Mouse (Mus musculus): ENCODE results near the gene Cyld. TPM values are rescaled to one million over a fixed set of nuclear protein-coding genes. Genes with fewer than 3 reads are reported as not detected.

Cyld gene
- total and polyA plus RNA-seq, 3 experiments = 7.2 to 7.8 TPM; not detected in 1

DNA sequence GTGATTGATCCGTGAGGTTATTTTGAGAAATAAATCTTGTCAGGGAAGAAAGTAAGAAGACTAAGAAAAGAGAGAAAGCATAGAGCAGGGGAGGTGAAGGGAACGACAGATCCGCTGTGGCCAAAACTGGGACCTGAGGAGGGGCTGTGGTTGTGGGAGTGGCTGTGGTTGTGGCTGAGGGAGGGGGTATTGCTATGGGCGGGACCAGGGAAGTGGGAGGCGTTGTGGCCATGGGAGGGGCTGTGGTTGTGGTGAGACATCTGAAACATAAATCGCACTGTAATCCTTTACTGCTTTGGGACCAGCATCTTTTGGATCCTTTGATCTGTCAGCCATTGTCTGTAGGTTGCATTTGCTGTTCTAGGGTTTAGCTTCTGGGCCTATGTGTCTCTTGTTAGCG lies 74.4 kb downstream of the Cyld start:
- no peak overlapping the region for H3K27ac ChIP-seq (ENCODE audit: control insufficient read depth, low read depth, low read length)
- DNase-seq (ENCODE audit: low read depth, low spot score) = no peak

DNA sequence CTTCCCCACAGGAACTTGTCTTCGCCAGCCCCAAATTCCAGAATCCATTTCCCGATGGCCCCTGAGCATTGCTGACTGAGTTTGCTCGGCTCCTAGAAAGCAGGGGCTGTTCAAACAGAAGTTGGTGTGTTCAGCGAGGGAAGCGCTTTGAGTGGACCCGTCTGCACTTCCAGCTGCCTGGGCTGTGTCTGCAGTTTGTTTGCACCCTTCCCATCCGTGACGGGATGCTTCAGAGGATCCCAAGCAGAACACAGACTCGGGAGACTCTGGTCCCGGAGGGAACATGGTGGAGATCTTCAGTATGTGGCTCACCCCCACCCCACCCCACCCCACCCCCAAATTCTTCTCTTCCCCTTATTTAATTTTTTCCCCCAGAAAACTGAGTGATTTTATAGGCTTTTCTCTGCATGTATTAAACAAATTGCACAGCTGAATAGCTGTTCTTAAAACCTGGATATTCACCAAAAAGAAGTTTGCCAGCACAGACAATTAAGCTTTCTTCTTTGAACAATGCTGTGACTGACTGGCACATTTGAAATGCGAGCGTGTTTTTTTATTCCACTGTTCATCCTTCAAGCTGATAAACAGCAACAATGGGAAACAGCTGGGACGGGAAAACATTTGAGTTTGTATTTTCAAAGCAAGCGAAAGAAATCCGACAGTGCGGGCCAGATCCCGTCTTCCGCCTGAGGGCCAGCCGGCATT lies 77.9 kb downstream of the Cyld start:
- Histone ChIP-seq H3K36me3 (ENCODE audit: control insufficient read depth in 1 of 2, insufficient read depth in 2 of 2, low read length in 2 of 2) (no peaks in the 10 kb centered on the region), H3K27ac (ENCODE audit: control insufficient read depth, low read depth, low read length) (no peak overlapping the region), H3K4me1 (ENCODE audit: control insufficient read depth in 1 of 2, insufficient read depth in 2 of 2, low read length in 2 of 2) (no peaks in the 10 kb centered on the region), H3K9ac (ENCODE audit: control insufficient read depth, low read depth, low read length, poor library complexity, severe bottlenecking) (no peak overlapping the region), H3K27me3 (ENCODE audit: control insufficient read depth in 1 of 2, insufficient read depth in 2 of 2, low read length in 2 of 2) (no peaks in the 10 kb centered on the region), H3K9me3 (replicated peaks; ENCODE audit: insufficient read depth, low read length) (no peaks in the 10 kb centered on the region), H3K4me3 (ENCODE audit: control insufficient read depth in 1 of 2, insufficient read depth in 1 of 2, low read depth in 2 of 2, low read length in 2 of 2) (no peak overlapping the region), H3K79me2 (ENCODE audit: control insufficient read depth, insufficient read depth, low read length, poor library complexity) (no peaks in the 10 kb centered on the region)
- no peak for TF ChIP-seq SMC3 (IDR thresholded peaks at IDR 0.05; ENCODE audit: low read depth, low read length)
- no peak for TF ChIP-seq MXI1 (IDR thresholded peaks at IDR 0.05; ENCODE audit: low read depth, low read length)
- TF ChIP-seq POLR2AphosphoS5 (IDR thresholded peaks at IDR 0.05; ENCODE audit: borderline replicate concordance, low read depth, low read length) = no peak
- TF ChIP-seq CHD2 (IDR thresholded peaks at IDR 0.05; ENCODE audit: low read length) = no peak
- no peak for TF ChIP-seq BHLHE40 (IDR thresholded peaks at IDR 0.05; ENCODE audit: borderline replicate concordance, low read depth, low read length)
- no peak for TF ChIP-seq ZNF384 (IDR thresholded peaks at IDR 0.05; ENCODE audit: low read depth, low read length)
- no peak for TF ChIP-seq ELF1 (IDR thresholded peaks at IDR 0.05; ENCODE audit: low read depth, low read length)
- no peak for TF ChIP-seq CHD1 (IDR thresholded peaks at IDR 0.05; ENCODE audit: low read depth, low read length)
- no peak for TF ChIP-seq POLR2A (IDR thresholded peaks at IDR 0.05; ENCODE audit: control insufficient read depth in 1 of 2, insufficient read depth in 1 of 2, low read depth in 1 of 2, low read length in 2 of 2, poor library complexity in 1 of 2)
- no peak for TF ChIP-seq MEF2A (IDR thresholded peaks at IDR 0.05; ENCODE audit: extremely low read depth, insufficient replicate concordance, low read depth, low read length, poor library complexity, severe bottlenecking)
- no peak for TF ChIP-seq HCFC1 (IDR thresholded peaks at IDR 0.05; ENCODE audit: low read depth, low read length)
- no peak for TF ChIP-seq JUND (IDR thresholded peaks at IDR 0.05; ENCODE audit: low read depth, low read length)
- no peak for TF ChIP-seq SIN3A (IDR thresholded peaks at IDR 0.05; ENCODE audit: low read length)
- no peak for TF ChIP-seq ZC3H11A (IDR thresholded peaks at IDR 0.05; ENCODE audit: low read depth, low read length)
- TF ChIP-seq GABPA (IDR thresholded peaks at IDR 0.05; ENCODE audit: low read depth, low read length) = no peak
- no peak for TF ChIP-seq TBP (IDR thresholded peaks at IDR 0.05; ENCODE audit: low read depth, low read length)
- no peak for TF ChIP-seq RAD21 (IDR thresholded peaks at IDR 0.05; ENCODE audit: low read depth, low read length)
- no peak for TF ChIP-seq MYB (IDR thresholded peaks at IDR 0.05; ENCODE audit: low read depth, low read length)
- no peak for DNase-seq (ENCODE audit: low read depth, low spot score)

More for the DNA sequence above, 74.4 kb downstream of the Cyld start:
- TF ChIP-seq GABPA (IDR thresholded peaks at IDR 0.05; ENCODE audit: low read depth, low read length) (no peak), ELF1 (IDR thresholded peaks at IDR 0.05; ENCODE audit: low read depth, low read length) (no peak)
- no peak overlapping the region for H3K4me3 ChIP-seq (ENCODE audit: control insufficient read depth in 1 of 2, insufficient read depth in 1 of 2, low read depth in 2 of 2, low read length in 2 of 2)
- H3K9ac ChIP-seq (ENCODE audit: control insufficient read depth, low read depth, low read length, poor library complexity, severe bottlenecking) = no peak overlapping the region
- H3K9me3 ChIP-seq (replicated peaks; ENCODE audit: insufficient read depth, low read length) = no peaks in the 10 kb centered on the region
- no peaks in the 10 kb centered on the region for H3K27me3 ChIP-seq (ENCODE audit: control insufficient read depth in 1 of 2, insufficient read depth in 2 of 2, low read length in 2 of 2)
- no peaks in the 10 kb centered on the region for H3K79me2 ChIP-seq (ENCODE audit: control insufficient read depth, insufficient read depth, low read length, poor library complexity)
- no peaks in the 10 kb centered on the region for H3K36me3 ChIP-seq (ENCODE audit: control insufficient read depth in 1 of 2, insufficient read depth in 2 of 2, low read length in 2 of 2)
- no peaks in the 10 kb centered on the region for H3K4me1 ChIP-seq (ENCODE audit: control insufficient read depth in 1 of 2, insufficient read depth in 2 of 2, low read length in 2 of 2)

Data from MEL (cell line).